Mouse (Mus musculus) cerebellum, adult 2 months (tissue): ENCODE data around the gene 4933428G20Rik. TPM values are rescaled to one million over a fixed set of nuclear protein-coding genes. Genes with fewer than 3 reads are reported as not detected.

ENCODE experiments used
- DNase-seq, 2 experiments: peaks; one replicate each; pipeline ENCODE4 v3.0.0; 2021
- H3K27ac ChIP-seq: fragments of 200-500 bp; 2 replicates; pipeline ENCODE4 v1.5.1; 2012; ENCODE audit warnings: low read length, control low read depth, inconsistent platforms; ENCODE audit not compliant: insufficient read depth
- H3K27me3 ChIP-seq: fragments of 200-500 bp; 2 replicates; pipeline ENCODE4 v1.6.1; 2012; ENCODE audit warnings: inconsistent platforms, mild to moderate bottlenecking, low read length, moderate library complexity; ENCODE audit not compliant: control insufficient read depth, insufficient read depth
- H3K4me1 ChIP-seq: fragments of 200-500 bp; 2 replicates; pipeline ENCODE4 v1.6.1; 2011; ENCODE audit warnings: low read length; ENCODE audit not compliant: control insufficient read depth, insufficient read depth
- H3K4me3 ChIP-seq: fragments of 200-500 bp; replicated peaks from 2 replicates; pipeline ENCODE3; 2011; ENCODE audit warnings: mild to moderate bottlenecking, low read depth, low read length, control low read depth; ENCODE audit not compliant: insufficient read depth
- CTCF ChIP-seq: fragments of 200-500 bp; IDR thresholded peaks from 2 replicates; pipeline ENCODE4 v1.5.1; 2011; ENCODE audit warnings: low read depth, mild to moderate bottlenecking, control low read depth, low read length, moderate library complexity, borderline replicate concordance; ENCODE audit not compliant: insufficient read depth
- POLR2A ChIP-seq: fragments of 200-500 bp; IDR thresholded peaks from 2 replicates; pipeline ENCODE4 v1.6.1; 2011; ENCODE audit warnings: low read length, control low read depth, borderline replicate concordance; ENCODE audit not compliant: insufficient read depth
- WGBS: fragments of 180-500 bp; shearing (Covaris S2); methylation state at CpG from one replicate; pipeline ENCODE4 v1.1.7; 2018; 5-methylcytosine and 5-hydroxymethylcytosine counted together
- polyA plus RNA-seq: library from polyadenylated mRNA; depleted of rRNA; stranded (reverse); fragments of >200 nt; gene quantifications from 2 replicates; pipeline ENCODE4 v1.2.3, GENCODE M21; 2012

The 4933428G20Rik gene
- polyA plus RNA-seq, 1 experiment: not detected

DNA sequence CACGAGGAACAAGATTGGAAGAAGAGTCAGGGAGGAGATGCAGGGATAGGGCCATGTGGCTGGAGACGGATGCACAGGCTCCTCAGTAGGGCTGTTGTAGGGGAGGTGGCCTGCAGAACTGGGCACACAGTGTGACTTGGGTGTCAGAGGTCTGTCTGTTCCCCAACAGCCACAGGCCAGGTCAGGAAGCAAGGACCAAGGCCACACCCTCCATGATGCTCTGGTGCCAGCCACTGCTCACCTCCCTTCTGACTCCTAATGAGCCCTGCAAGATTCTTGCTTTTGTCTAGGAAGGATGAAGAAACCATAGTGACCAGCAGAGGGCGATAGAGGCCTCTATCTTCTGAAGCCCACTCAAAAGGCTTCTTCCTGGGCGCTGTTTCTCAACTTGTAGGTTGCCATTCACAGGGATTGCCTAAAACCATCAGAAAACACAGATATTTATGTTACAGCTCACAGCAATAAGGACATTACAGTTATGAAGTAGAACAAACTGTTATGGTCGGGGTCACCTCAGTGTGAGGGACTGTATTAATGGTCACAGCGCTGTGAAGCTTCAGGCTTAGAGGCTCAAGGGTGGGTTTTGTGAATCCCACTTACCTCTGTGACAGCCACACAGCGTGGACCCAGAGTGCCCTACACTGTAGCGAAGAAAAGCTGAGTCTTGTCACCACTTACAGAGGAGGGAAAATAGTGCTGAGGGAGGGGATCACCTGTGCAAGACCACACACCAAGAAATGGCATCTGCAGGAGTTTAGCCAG is 23.6 kb downstream of the 4933428G20Rik start:
- peaks cover 34% of the 10 kb centered on the region for H3K4me1 ChIP-seq
- no peaks in the 10 kb centered on the region for H3K27me3 ChIP-seq
- TF ChIP-seq POLR2A (no peak), CTCF (peak; percentile 67)
- H3K27ac ChIP-seq: peak overlapping the region; percentile 88
- DNase-seq: peak; percentile 66 to 69
- 48% methylated on average over 8 of the region's 8 CpGs for WGBS
- H3K4me3 ChIP-seq: no peak overlapping the region

DNA sequence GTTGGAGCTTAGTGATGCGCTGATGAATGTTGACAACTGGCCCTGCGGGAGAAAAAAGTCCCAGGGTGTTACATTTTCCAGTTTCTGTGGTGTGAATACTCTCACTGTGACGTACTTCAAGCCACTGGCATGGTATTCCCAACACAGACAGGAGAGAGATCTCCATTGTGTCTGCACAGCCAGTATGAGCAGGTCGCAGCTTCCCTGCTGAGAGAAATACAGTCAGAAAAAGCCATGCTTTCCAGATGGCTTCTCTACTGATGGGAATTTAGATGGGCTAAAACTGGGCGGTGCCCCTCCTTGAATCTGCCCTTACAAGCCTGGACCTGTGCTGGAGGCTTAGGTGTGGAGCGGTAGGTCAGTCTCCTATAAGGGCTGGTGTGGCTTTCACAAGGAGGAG is 28.9 kb downstream of the 4933428G20Rik start:
- DNase-seq: no peak
- WGBS: 75% methylated on average over 6 of the region's 6 CpGs
- TF ChIP-seq POLR2A (no peak), CTCF (no peak)
- H3K4me1 ChIP-seq: peaks cover 30% of the 10 kb centered on the region
- no peak overlapping the region for H3K27ac ChIP-seq
- H3K27me3 ChIP-seq: no peaks in the 10 kb centered on the region
- H3K4me3 ChIP-seq: no peak overlapping the region

DNA sequence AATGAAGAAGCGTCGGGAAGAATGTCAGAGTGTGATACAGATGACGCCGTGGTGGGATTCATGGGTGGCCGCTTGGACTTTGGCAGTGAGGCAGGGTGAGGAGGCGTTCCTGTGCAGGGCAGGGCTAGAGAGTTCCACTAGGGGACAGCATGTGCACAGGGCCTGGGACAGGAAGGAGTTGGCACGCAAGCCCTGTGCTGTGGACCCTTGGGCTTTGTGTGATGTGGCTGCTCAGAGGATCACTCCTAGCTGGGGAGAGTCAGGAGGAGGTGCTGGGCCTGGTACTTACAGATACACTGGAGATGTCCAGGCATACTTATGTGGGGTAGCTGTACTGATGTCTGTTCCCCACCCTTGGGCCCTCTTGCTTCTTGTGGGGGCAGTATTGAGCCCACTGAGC is 30.3 kb downstream of the 4933428G20Rik start:
- Histone ChIP-seq H3K27ac (no peak overlapping the region), H3K4me1 (peaks cover 32% of the 10 kb centered on the region), H3K4me3 (no peak overlapping the region), H3K27me3 (no peaks in the 10 kb centered on the region)
- DNase-seq: no peak
- WGBS: 69% methylated on average over 7 of the region's 7 CpGs
- TF ChIP-seq CTCF (no peak), POLR2A (no peak)

DNA sequence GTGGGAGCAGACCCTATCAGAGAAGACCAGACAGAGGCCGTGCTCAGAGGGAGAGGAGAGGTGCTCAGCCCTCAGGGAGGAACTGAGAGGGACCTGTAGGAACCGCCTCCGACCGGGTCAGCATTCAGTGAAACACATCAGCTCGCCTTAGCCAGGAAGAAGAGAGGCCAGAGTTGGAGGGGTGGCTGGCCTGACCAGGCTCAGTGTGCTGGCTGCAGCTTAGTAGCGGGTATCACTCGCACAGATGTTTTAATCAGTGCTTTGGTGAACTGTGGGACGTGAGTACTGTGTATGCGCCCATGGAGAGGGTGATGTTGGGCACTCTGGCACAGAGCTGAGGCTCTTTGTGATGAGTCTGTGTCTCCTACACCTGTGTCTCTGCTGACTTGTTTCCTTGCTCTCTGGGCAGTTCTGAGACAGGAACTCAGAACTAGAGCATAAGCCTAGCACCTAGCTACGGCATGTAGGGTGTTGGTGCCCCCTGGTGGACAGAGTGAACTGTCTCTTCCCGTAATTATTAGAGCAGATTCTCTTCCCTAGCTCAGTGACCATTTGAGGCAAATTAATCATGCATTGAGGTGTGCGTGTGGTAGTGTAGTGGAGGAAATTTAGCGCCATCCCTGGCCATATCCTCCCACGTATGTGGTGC is 31.4 kb downstream of the 4933428G20Rik start:
- Histone ChIP-seq H3K4me3 (no peak overlapping the region), H3K4me1 (peaks cover 32% of the 10 kb centered on the region), H3K27ac (no peak overlapping the region), H3K27me3 (no peaks in the 10 kb centered on the region)
- TF ChIP-seq POLR2A (no peak), CTCF (peak; percentile 99)
- 49% methylated on average over 14 of the region's 14 CpGs for WGBS
- peak; percentile 83 to 88 for DNase-seq

DNA sequence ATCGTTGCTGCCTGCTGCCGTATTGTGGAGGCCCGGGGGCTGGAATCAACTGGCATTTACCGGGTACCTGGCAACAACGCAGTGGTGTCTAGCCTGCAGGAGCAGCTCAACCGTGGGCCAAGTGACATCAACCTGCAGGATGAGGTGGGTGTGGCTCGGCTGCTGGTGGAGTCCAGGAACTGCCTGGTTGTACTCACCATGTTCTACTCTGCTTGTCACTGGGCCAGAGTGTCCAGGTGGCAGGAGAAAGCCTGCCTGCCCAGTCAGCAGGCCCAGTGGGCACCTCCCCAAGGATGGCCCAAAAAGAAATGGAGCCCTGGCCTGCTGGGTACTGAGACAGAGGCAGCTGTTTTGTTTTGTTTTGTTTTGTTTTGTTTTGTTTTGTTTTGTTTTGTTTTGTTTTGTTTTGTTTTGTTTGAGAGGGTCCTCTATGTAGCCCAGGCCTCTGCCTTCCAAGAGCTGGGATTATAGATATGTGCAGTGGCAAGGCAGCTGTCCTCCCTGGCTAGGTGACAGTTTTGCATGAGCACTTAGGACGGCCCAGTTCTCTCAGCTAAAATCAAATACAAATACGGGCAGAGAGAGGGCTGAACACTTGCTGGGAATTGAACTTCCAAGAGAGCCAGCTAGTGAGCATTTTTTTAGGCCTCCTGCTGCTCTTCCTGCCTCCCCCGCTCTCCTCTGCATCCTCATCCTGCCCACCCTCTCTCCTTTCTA is 33.5 kb downstream of the 4933428G20Rik start:
- no peaks in the 10 kb centered on the region for H3K27me3 ChIP-seq
- no peak overlapping the region for H3K4me3 ChIP-seq
- peaks cover 32% of the 10 kb centered on the region for H3K4me1 ChIP-seq
- peak overlapping the region; percentile 79 for H3K27ac ChIP-seq
- DNase-seq: peak; percentile 92 to 97
- no peak for TF ChIP-seq POLR2A
- TF ChIP-seq CTCF: 0 out of 2 replicates have a peak, but pooled peaks have one; percentile 6
- 4% methylated on average over 10 of the region's 10 CpGs for WGBS

DNA sequence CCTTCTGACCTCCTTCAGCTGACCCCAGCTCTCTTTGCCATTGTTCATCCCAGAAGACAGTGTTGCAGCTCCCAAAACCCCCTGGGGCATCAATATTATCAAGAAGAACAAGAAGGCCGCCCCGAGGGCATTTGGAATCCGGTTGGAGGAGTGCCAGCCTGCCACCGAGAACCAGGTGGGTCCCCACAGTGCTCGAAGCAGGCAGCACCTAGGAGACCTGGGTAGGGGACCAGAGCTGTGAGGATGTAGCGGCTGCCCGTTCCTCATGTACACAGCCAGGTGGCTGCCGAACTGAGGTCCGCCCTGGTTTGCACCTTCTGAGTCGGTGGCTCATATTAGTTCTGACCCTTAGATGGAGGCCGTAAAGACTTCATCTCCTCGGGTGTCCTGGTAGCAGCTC is 34.2 kb downstream of the 4933428G20Rik start:
- DNase-seq: peak in 1 of 2 experiments; percentile 51
- TF ChIP-seq CTCF (no peak), POLR2A (no peak)
- 20% methylated on average over 12 of the region's 12 CpGs for WGBS
- no peaks in the 10 kb centered on the region for H3K27me3 ChIP-seq
- peak overlapping the region; percentile 52 for H3K27ac ChIP-seq
- no peak overlapping the region for H3K4me3 ChIP-seq
- H3K4me1 ChIP-seq: peaks cover 32% of the 10 kb centered on the region

DNA sequence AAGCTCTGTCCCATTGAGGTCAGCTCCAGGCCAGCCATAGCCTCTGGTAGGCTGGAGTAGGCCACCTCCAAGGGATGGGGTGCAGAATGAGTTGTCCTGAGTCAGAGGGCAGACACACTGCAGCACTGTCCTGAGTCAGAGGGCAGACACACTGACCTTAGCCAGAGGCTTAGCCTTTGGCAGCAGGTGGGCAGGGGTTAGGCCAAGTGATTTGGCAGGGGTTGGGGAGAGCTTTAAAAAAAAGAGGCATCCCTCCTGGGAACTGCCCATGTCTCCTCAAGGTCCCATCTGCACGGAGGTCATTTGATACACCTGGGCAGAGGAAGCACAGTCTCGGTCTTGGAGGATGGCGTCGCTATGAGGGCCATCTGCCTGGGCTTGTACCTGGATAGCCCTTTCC is 36.1 kb downstream of the 4933428G20Rik start:
- Histone ChIP-seq H3K27ac (no peak overlapping the region), H3K27me3 (no peaks in the 10 kb centered on the region), H3K4me1 (peaks cover 28% of the 10 kb centered on the region), H3K4me3 (no peak overlapping the region)
- WGBS: 78% methylated on average over 4 of the region's 4 CpGs
- no peak for DNase-seq
- no peak for TF ChIP-seq POLR2A
- TF ChIP-seq CTCF: no peak
